Mouse (Mus musculus) neural tube, embryonic 14.5 days (tissue): ENCODE measurements around the gene Pramef17. TPM values are rescaled to one million over a fixed set of nuclear protein-coding genes. Genes with fewer than 3 reads are reported as not detected.

ENCODE experiments used
- polyA plus RNA-seq: library from polyadenylated mRNA; unstranded; fragments of >200 nt; fragmentation: Nextera tagmentation; extraction: Ambion mirVana; gene quantifications from 2 replicates; pipeline ENCODE4 v1.2.1, GENCODE M21; 2014

The Pramef17 gene
- polyA plus RNA-seq, 1 experiment from 2014 or later = not detected

Other genes with a start within 250 kb of the Pramef17 start
- gene Gm13023, start 205.0 kb downstream of the Pramef17 start, polyA plus RNA-seq = not detected in 2 replicates
- gene Gm13084, start 178.3 kb downstream of the Pramef17 start, polyA plus RNA-seq = not detected in 2 replicates
- gene Gm13103, start 147.9 kb downstream of the Pramef17 start, polyA plus RNA-seq = not detected in 2 replicates
- gene Pramef6, start 94.0 kb downstream of the Pramef17 start, polyA plus RNA-seq = not detected in 2 replicates
- not detected in 2 replicates for gene Pramef25, start 43.4 kb downstream of the Pramef17 start, polyA plus RNA-seq
- not detected in 2 replicates for gene Gm13101, start 27.4 kb downstream of the Pramef17 start, polyA plus RNA-seq
- gene Pramel4, start 64.8 kb upstream of the Pramef17 start, polyA plus RNA-seq = not detected in 2 replicates
- not detected in 2 replicates for gene Gm13102, start 112.1 kb upstream of the Pramef17 start, polyA plus RNA-seq
- gene Oog3, start 168.3 kb upstream of the Pramef17 start, polyA plus RNA-seq = not detected in 2 replicates
- not detected in 2 replicates for gene Oog2, start 196.3 kb upstream of the Pramef17 start, polyA plus RNA-seq
- not detected in 2 replicates for gene C87977, start 218.9 kb upstream of the Pramef17 start, polyA plus RNA-seq